Mouse (Mus musculus): ENCODE measurements around the gene Scd1.

DNA sequence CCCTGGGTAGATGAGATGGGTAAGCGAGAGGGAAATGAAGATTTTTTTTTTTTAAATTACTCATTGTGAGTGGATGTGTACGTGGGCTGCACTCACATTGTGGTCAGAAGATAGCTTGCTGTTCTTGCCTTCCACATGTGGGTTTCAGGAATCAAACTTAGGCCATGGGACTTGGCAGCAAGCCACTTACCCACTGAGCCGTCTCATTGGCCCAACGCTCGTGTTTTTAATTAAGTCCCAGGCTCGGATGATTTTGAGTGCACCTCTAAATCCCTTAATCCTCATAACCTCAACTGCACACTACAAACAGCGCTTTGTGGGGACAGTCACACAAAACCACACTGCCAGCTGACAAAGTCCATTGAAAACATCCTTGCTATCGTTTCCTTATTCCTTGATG lies 38.3 kb downstream of the Scd1 start:
- TF ChIP-seq CTCF (IDR thresholded peaks at IDR 0.05; ENCODE audit: low read depth) (no peak), EP300 (optimal IDR thresholded peaks at IDR 0.05) (no peak)

Data from stomach, postnatal 0 days (tissue).